Mouse (Mus musculus) CD4-positive naive resting alpha-beta T cell, adult 76 days (primary cell): ENCODE measurements around the gene Tpbpb. TPM values are rescaled to one million over a fixed set of nuclear protein-coding genes. Genes with fewer than 3 reads are reported as not detected.

ENCODE experiments used
- total RNA-seq: library from RNA; stranded (reverse); gene quantifications from one replicate; pipeline ENCODE4 v1.2.4, GENCODE M21; 2023

The Tpbpb gene
- not detected for total RNA-seq

GRCm38 (mm10) chr13:60904780-60905179 is at the start of gene Tpbpb:
Gene Tpbpb (minus strand): TSS chr13:60904880.

DNA sequence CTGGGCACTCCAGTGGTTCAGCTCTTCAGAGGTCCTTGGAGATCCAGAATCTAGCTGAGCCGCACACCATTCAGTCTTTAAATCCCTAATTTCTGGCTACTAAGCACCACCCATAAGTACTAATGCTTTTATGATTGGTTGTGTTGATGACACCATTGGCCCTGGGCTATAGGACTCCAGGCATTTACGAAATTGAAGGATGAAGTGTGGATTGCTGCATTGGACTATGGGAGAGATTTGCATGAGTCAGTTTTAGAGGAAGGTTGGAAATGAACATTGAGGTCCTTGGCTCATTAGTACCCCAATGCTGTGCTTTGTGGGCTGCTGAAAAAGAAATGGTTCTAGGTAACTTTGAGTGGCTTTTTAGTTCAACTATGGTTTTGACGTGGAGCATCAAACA is 37.2 kb upstream of the Tpbpb start, which contains the start of gene Tpbpa:
Tpbpa (minus strand) TSS at position 101 of the 400 bp plus-strand sequence.

GRCm38 (mm10) chr13:60936500-60936901 is 31.8 kb upstream of the Tpbpb start, which contains the start of the genes Gm49391 and Ctla2a:
Gene Gm49391 (minus strand): TSS chr13:60936571.
Gene Ctla2a (minus strand): TSS chr13:60936625.

DNA sequence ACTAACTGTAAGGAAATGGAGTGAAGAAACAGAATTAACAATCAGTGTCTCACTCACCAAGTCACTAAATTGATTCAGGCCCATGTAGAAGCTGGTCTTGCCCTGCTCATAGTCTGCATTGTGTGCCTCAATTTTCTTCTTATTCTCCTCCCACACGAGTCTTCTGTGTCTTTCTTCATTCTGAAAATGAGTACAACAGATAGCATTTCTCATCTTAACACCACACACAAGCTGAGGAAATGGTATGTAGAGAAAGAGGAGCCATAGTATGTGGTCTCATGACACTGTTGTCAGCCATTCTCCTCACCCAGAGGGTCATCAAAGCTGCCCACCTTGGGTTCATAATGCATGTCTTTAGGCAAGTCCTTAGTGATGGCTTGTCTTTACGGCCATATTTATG is 30.8 kb upstream of the Tpbpb start, which contains the start of gene Gm49393:
Gm49393 (minus strand) TSS at position 101 of the 400 bp plus-strand sequence.

GRCm38 (mm10) chr13:60897328-60897727 is 7.4 kb downstream of the Tpbpb start, which contains the start of gene Ctla2b:
Gene Ctla2b (minus strand): TSS chr13:60897447.

DNA sequence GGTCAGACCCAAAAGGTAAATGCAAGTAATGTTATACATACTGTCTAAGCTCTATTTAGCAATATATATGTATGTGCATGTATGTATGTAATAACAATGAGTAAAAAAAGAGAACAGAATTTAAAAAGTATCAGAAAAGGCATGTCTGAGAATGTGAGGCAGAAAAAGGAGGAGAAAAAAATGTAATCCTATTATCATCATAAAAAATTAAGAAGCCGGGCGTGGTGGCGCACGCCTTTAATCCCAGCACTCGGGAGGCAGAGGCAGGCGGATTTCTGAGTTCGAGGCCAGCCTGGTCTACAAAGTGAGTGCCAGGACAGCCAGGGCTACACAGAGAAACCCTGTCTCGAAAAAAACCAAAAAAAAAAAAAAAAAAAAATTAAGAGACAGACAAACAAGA is 7.9 kb downstream of the Tpbpb start, which contains the start of gene Gm49392:
Gm49392 (minus strand) TSS at position 101 of the 400 bp plus-strand sequence.

GRCm38 (mm10) chr13:60864281-60864680 is 40.4 kb downstream of the Tpbpb start, which contains the start of gene 4930486L24Rik:
Gene 4930486L24Rik (minus strand): TSS chr13:60864475.

Other genes starting within 250 kb of the Tpbpb start
- not detected for gene BC051665, start 118.5 kb downstream of the Tpbpb start, total RNA-seq
- not detected for gene Ctsll3, start 102.0 kb downstream of the Tpbpb start, total RNA-seq
- 8.4 TPM for gene 4930486L24Rik, start 40.4 kb downstream of the Tpbpb start, total RNA-seq
- 1.00 TPM for gene Gm49392, start 8.0 kb downstream of the Tpbpb start, total RNA-seq
- gene Ctla2b, start 7.4 kb downstream of the Tpbpb start, total RNA-seq = 22.4 TPM
- gene Gm49393, start 30.7 kb upstream of the Tpbpb start, total RNA-seq = not detected
- gene Gm49391, start 31.7 kb upstream of the Tpbpb start, total RNA-seq = not detected
- gene Ctla2a, start 31.7 kb upstream of the Tpbpb start, total RNA-seq = 118 TPM
- gene Tpbpa, start 37.1 kb upstream of the Tpbpb start, total RNA-seq = not detected
- gene Ctsj, start 101.1 kb upstream of the Tpbpb start, total RNA-seq = not detected
- not detected for gene Ctsq, start 135.8 kb upstream of the Tpbpb start, total RNA-seq